Mouse (Mus musculus) MEL (cell line): ENCODE measurements around the gene Ift52. TPM values are rescaled to one million over a fixed set of nuclear protein-coding genes. Genes with fewer than 3 reads are reported as not detected.
"Not testable (repeated sequence)": the region's sequence is repeated elsewhere in the genome, so short reads cannot be mapped to it uniquely, and the experiment has no call there.

ENCODE experiments used
- DNase-seq: peaks from one replicate; pipeline ENCODE4 v3.0.0; 2011; ENCODE audit warnings: low read depth, low spot score
- H3K27ac ChIP-seq: 2 replicates; pipeline ENCODE4 v1.5.1; 2012; ENCODE audit warnings: low read depth, mild to moderate bottlenecking, control low read depth, low read length, moderate library complexity; ENCODE audit not compliant: control insufficient read depth
- H3K27me3 ChIP-seq, 2 experiments: fragments of 150-350 bp in 1 of 2; sonication (generic) in 1 of 2; 2 replicates each; pipeline ENCODE4 v1.6.1; 2012; ENCODE audit warnings: low read length in 2 of 2, mild to moderate bottlenecking in 2 of 2, improper control_type of control experiment in 1 of 2, moderate library complexity in 1 of 2; ENCODE audit not compliant: insufficient read depth in 2 of 2, control insufficient read depth in 1 of 2
- H3K36me3 ChIP-seq, 2 experiments: 2 replicates each; pipeline ENCODE4 v1.6.1; 2012 to 2014; ENCODE audit warnings: low read length in 2 of 2, improper control_type of control experiment in 1 of 2, inconsistent platforms in 1 of 2, mild to moderate bottlenecking in 1 of 2; ENCODE audit not compliant: insufficient read depth in 2 of 2, control insufficient read depth in 1 of 2
- H3K4me1 ChIP-seq, 2 experiments: fragments of 150-350 bp in 1 of 2; sonication (generic) in 1 of 2; 2 replicates each; pipeline ENCODE4 v1.6.1; 2012; ENCODE audit warnings: low read length in 2 of 2, improper control_type of control experiment in 1 of 2, mild to moderate bottlenecking in 1 of 2; ENCODE audit not compliant: insufficient read depth in 2 of 2, control insufficient read depth in 1 of 2
- H3K4me3 ChIP-seq, 2 experiments: fragments of 150-350 bp in 1 of 2; sonication (generic) in 1 of 2; 2 replicates each; pipeline ENCODE4 v1.5.1; 2012; ENCODE audit warnings: low read depth in 2 of 2, low read length in 2 of 2, mild to moderate bottlenecking in 2 of 2, moderate library complexity in 2 of 2, control low read depth in 1 of 2, improper control_type of control experiment in 1 of 2; ENCODE audit not compliant: control insufficient read depth in 1 of 2, insufficient read depth in 1 of 2
- H3K79me2 ChIP-seq: 2 replicates; pipeline ENCODE4 v1.6.1; 2012; ENCODE audit warnings: mild to moderate bottlenecking, low read length, moderate library complexity; ENCODE audit not compliant: control insufficient read depth, poor library complexity, insufficient read depth
- H3K9ac ChIP-seq: 2 replicates; pipeline ENCODE4 v1.6.1; 2012; ENCODE audit warnings: low read depth, mild to moderate bottlenecking, control low read depth, low read length, moderate library complexity; ENCODE audit not compliant: control insufficient read depth, poor library complexity, severe bottlenecking
- H3K9me3 ChIP-seq: fragments of 150-350 bp; sonication (generic); replicated peaks from 2 replicates; pipeline ENCODE4 v1.6.1; 2012; ENCODE audit warnings: mild to moderate bottlenecking, low read length, improper control_type of control experiment, moderate library complexity; ENCODE audit not compliant: insufficient read depth
- CHD2 ChIP-seq: IDR thresholded peaks from 2 replicates; pipeline ENCODE4 v1.6.1; 2011; ENCODE audit warnings: low read length, improper control_type of control experiment
- CTCF ChIP-seq, 3 experiments: IDR thresholded peaks in 2 of 3; conservative IDR thresholded peaks in 1 of 3; 2 replicates each; pipeline ENCODE4 v1.5.1; 2011 to 2012; ENCODE audit warnings: low read length in 3 of 3, low read depth in 2 of 3, mild to moderate bottlenecking in 2 of 3, improper control_type of control experiment in 1 of 3, inconsistent platforms in 1 of 3, mixed read lengths in 1 of 3, moderate library complexity in 1 of 3; ENCODE audit not compliant: control insufficient read depth in 1 of 3, insufficient read depth in 1 of 3, poor library complexity in 1 of 3, severe bottlenecking in 1 of 3
- E2F4 ChIP-seq: IDR thresholded peaks from 2 replicates; pipeline ENCODE4 v1.6.1; 2011; ENCODE audit warnings: low read depth, low read length, improper control_type of control experiment, borderline replicate concordance
- HCFC1 ChIP-seq: IDR thresholded peaks from 2 replicates; pipeline ENCODE4 v1.6.1; 2012; ENCODE audit warnings: low read depth, mild to moderate bottlenecking, inconsistent platforms, low read length, improper control_type of control experiment, moderate library complexity
- JUND ChIP-seq: IDR thresholded peaks from 2 replicates; pipeline ENCODE4 v1.6.1; 2011; ENCODE audit warnings: low read depth, mild to moderate bottlenecking, improper control_type of control experiment, low read length
- MYC ChIP-seq: IDR thresholded peaks from 2 replicates; pipeline ENCODE4 v1.6.1; 2011; ENCODE audit warnings: low read depth, mild to moderate bottlenecking, low read length, improper control_type of control experiment, moderate library complexity
- POLR2AphosphoS2 ChIP-seq: IDR thresholded peaks from 2 replicates; pipeline ENCODE4 v1.6.1; 2011; ENCODE audit warnings: low read length, improper control_type of control experiment
- TBP ChIP-seq: IDR thresholded peaks from 2 replicates; pipeline ENCODE4 v1.8.0; 2011; ENCODE audit warnings: low read depth, low read length, improper control_type of control experiment
- TCF12 ChIP-seq: IDR thresholded peaks from 2 replicates; pipeline ENCODE4 v1.6.1; 2014; ENCODE audit warnings: low read depth, mild to moderate bottlenecking, inconsistent platforms, low read length, improper control_type of control experiment, moderate library complexity
- ZMIZ1 ChIP-seq: IDR thresholded peaks from 2 replicates; pipeline ENCODE4 v1.6.1; 2012; ENCODE audit warnings: low read depth, mild to moderate bottlenecking, inconsistent platforms, low read length, improper control_type of control experiment, moderate library complexity
- polyA plus RNA-seq, 2 experiments: library from polyadenylated mRNA; stranded (reverse) in 1 of 2; unstranded in 1 of 2; fragments of >175 nt in 1 of 2; fragments of >200 nt in 1 of 2; gene quantifications; 2 replicates each; pipeline versions ENCODE4 v1.2.1 to v1.2.4; 2012; ENCODE audit warnings: low replicate concordance in 2 of 2, low read depth in 1 of 2; ENCODE audit not compliant: insufficient read length in 2 of 2, insufficient read depth in 1 of 2, missing spikeins in 1 of 2
- total RNA-seq: library from RNA; depleted of rRNA; stranded (reverse); fragments of 300-350 nt; gene quantifications from 2 replicates; pipeline ENCODE4 v1.2.3, GENCODE M21; 2012

The Ift52 gene
- total and polyA plus RNA-seq, 3 experiments, result 10.9 to 32.7 TPM; not detected in 1

DNA sequence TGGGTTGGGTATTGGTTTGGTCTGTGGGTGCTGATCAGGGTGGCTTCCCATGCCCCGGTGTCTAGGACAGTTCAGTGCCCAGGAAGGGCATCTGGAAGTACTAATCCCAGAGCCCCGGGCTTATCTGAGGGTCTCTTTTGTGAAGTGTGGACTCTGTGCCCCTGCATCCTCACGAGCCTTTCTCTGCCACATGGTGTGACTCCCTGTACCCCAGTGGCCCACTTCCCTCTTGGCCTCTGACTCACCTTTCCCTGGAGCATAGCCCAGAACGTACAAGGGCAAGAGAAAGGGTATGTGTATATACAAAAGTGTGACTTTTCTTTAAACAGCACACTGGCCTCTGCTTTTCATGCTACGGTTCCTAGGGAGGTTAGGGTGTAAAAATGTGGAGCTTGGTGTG, 38.6 kb downstream of the Ift52 start:
- Histone ChIP-seq H3K27ac (peak overlapping the region; percentile 46), H3K36me3 (peaks cover 0 to 18% of the 10 kb centered on the region in 2 experiments; a peak in 2 of 4 replicates), H3K27me3 (no peaks in the 10 kb centered on the region), H3K79me2 (peaks cover 50% of the 10 kb centered on the region), H3K4me1 (peaks cover 0 to 16% of the 10 kb centered on the region in 2 experiments; a peak in 2 of 4 replicates), H3K9me3 (no peaks in the 10 kb centered on the region), H3K4me3 (peak overlapping the region; percentile 75 to 85), H3K9ac (peak overlapping the region; percentile 93)
- peak; percentile 75 for DNase-seq
- TF ChIP-seq TCF12, result no peak
- TF ChIP-seq CTCF (IDR thresholded peaks at IDR 0.05 in 2 of 3, conservative IDR thresholded peaks at IDR 0.05 in 1 of 3; ENCODE audit: control insufficient read depth in 1 of 3, insufficient read depth in 1 of 3, low read depth in 2 of 3, low read length in 3 of 3, poor library complexity in 1 of 3, severe bottlenecking in 1 of 3), result no peak
- TF ChIP-seq HCFC1, result no peak
- TF ChIP-seq TBP, result peak; percentile 24; the same call in 1 of the 2 replicates
- TF ChIP-seq MYC, result peak; percentile 66; the same call in 1 of the 2 replicates
- TF ChIP-seq JUND, result peak; percentile 65; the same call in 1 of the 2 replicates

DNA sequence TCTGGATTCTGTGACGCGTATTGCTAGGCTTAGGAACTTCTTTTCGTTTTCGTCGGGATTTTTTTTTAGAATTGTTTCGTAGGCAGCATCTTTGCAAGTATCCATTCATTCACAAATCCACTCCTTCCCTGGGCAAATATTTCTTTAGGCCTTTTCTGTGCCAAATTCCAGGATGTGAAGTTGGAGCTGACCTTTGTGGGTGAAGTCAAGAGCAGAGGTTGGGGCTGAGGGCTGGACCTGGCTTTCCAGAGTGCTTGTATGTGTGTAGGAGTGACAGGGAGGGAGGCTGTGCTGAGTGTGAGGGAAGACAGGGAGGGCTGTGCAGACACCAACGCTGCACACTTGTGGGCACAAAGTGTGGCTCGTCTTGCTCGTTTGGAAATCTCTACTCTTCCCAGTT, 39.4 kb downstream of the Ift52 start:
- no peak for TF ChIP-seq E2F4
- TF ChIP-seq POLR2AphosphoS2, result no peak
- TF ChIP-seq ZMIZ1, result no peak
- TF ChIP-seq CHD2, result no peak
- TF ChIP-seq, all 39 proteins: peak for 0
- Histone ChIP-seq H3K4me1 (peaks cover 3 to 22% of the 10 kb centered on the region in 2 experiments; a peak in 3 of 4 replicates), H3K9me3 (no peaks in the 10 kb centered on the region), H3K9ac (peak overlapping the region; percentile 93; the same call in 1 of the 2 replicates), H3K36me3 (peaks cover 0 to 27% of the 10 kb centered on the region in 2 experiments; a peak in 2 of 4 replicates), H3K79me2 (peaks cover 50% of the 10 kb centered on the region), H3K27ac (no peak overlapping the region), H3K4me3 (no peak overlapping the region), H3K27me3 (no peaks in the 10 kb centered on the region)
- no peak for DNase-seq

DNA sequence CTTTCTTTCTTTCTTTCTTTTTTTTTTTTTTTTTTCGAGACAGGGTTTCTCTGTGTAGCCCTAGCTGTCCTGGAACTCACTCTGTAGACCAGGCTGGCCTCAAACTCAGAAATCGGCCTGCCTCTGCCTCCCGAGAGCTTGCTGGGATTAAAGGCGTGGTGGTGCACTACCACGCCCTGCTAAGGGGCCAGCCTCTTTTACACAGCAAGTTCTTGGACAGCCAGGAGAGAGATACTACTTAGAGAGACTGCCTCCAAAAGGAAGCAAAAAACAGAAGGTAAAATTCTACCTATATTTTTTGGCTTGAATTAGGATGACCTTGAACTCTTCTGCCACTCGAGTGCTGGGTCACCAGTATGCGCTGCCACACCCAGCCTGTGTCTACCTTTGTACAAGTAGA, 41.8 kb downstream of the Ift52 start:
- not testable (repeated sequence) for H3K27ac ChIP-seq, DNase-seq, H3K27me3 ChIP-seq, H3K9ac ChIP-seq, H3K4me3 ChIP-seq, H3K9me3 ChIP-seq
- Histone ChIP-seq H3K79me2 (peaks cover 50% of the 10 kb centered on the region), H3K36me3 (peaks cover 12 to 26% of the 10 kb centered on the region in 2 experiments; a peak in 3 of 4 replicates), H3K4me1 (peaks cover 3 to 19% of the 10 kb centered on the region in 2 experiments; a peak in 3 of 4 replicates)
